Mouse (Mus musculus): Measurements from ENCODE around the gene Cgrrf1. TPM values are rescaled to one million over a fixed set of nuclear protein-coding genes. Genes with fewer than 3 reads are reported as not detected.

Gene Cgrrf1
- polyA plus RNA-seq, 2 experiments from 2014 or later = 12.0 to 12.6 TPM

DNA sequence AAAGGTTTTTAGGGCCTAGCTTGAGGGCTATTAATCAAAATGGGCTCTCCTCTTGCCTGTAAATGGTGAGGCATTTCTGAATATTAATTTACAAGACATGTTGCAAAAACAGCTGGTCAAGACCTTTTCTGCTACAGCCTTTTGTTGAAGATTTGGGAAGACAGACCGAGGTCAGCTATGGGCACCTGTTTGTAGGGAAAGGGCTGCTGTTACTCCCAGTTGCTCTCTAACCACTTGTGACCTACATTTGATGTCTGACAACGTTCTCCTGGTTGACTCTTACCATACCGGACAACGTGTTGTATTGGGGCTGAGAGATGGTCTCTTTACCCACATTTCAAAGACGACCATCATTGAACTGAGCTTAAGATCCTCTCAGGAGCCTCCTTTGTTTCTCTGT, 66.0 kb downstream of the Cgrrf1 start:
- ATAC-seq = no peak

- no peak for ATAC-seq
Measured at GRCm38 (mm10) chr14:46898626-46899025, 66.7 kb downstream of the Cgrrf1 start.

DNA sequence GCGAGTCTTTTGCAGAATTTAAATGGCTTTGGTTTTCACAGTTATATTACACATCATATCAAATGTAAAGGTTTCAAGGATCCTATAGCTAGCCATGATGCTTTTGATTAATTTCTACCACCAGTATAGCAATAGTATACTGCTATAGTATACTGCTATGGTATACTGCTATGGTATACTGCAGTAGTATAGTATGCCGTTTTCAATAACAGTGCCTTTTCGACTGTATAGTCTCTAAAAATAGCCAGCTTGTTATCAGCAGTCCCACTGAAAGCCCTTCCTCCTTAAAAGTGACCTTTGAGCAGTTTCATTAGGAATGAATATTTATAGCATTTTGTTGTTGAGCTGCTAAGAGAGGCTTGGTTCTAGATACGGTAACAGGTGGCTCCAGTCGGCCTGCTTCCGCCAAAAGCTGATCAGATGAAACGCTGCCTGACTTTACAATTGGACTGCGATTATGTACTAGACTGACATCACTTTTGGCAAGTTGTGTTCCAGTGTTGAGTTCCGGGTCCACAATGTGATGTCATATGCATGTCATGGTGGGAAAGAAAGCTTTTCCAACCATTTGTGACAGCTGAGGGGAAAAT, 70.7 kb downstream of the Cgrrf1 start:
- no peak for ATAC-seq

Other genes starting within 250 kb of the Cgrrf1 start
- 10 to 100 TPM; 24.3 to 29.3 TPM for gene Cdkn3, start 71.6 kb upstream of the Cgrrf1 start, polyA plus RNA-seq (2017; shearing (Covaris generic))
- gene Cnih1, start 43.7 kb upstream of the Cgrrf1 start, polyA plus RNA-seq (2017; shearing (Covaris generic)) = 10 to 100 TPM; 77.8 to 80.2 TPM
- 100 to 1,000 TPM; 100 to 103 TPM for gene Gmfb, start 9.9 kb upstream of the Cgrrf1 start, polyA plus RNA-seq (2017; shearing (Covaris generic))
- under 1 TPM in 1 of 2 experiments, not detected in 1; 0.07 TPM for gene Samd4, start 50.7 kb downstream of the Cgrrf1 start, polyA plus RNA-seq (2017; shearing (Covaris generic))

Data from activated CD4-positive, CD25-positive, alpha-beta regulatory T cell, adult 4 months (primary cell).